Mouse (Mus musculus) heart, adult 2 months (tissue): ENCODE data around the gene S100a13. TPM values are rescaled to one million over a fixed set of nuclear protein-coding genes. Genes with fewer than 3 reads are reported as not detected.

Source experiments
- DNase-seq, 2 experiments: peaks; one replicate each; pipeline ENCODE4 v3.0.0; 2021
- H3K27ac ChIP-seq: fragments of 200-600 bp; 2 replicates; pipeline ENCODE4 v1.8.1; 2022
- H3K27me3 ChIP-seq: fragments of 200-500 bp; 2 replicates; pipeline ENCODE4 v1.6.1; 2012; ENCODE audit warnings: mild to moderate bottlenecking, low read length, inconsistent platforms, mixed read lengths; ENCODE audit not compliant: control insufficient read depth, insufficient read depth
- H3K36me3 ChIP-seq: fragments of 200-500 bp; 2 replicates; pipeline ENCODE4 v1.6.1; 2012; ENCODE audit warnings: low read length, inconsistent platforms; ENCODE audit not compliant: control insufficient read depth, insufficient read depth
- H3K4me1 ChIP-seq: fragments of 200-500 bp; 2 replicates; pipeline ENCODE4 v1.6.1; 2011; ENCODE audit warnings: low read length; ENCODE audit not compliant: control insufficient read depth, insufficient read depth
- H3K4me3 ChIP-seq: fragments of 200-600 bp; 2 replicates; pipeline ENCODE4 v1.8.1; 2022
- H3K79me2 ChIP-seq: fragments of 200-500 bp; replicated peaks from 2 replicates; pipeline ENCODE4 v1.6.1; 2012; ENCODE audit warnings: mild to moderate bottlenecking, inconsistent platforms, low read length, moderate library complexity, mixed read lengths; ENCODE audit not compliant: control insufficient read depth, insufficient read depth
- H3K9ac ChIP-seq: fragments of 200-500 bp; 2 replicates; pipeline ENCODE4 v1.6.1; 2012; ENCODE audit warnings: low read depth, mild to moderate bottlenecking, control low read depth, inconsistent platforms, low read length, mixed read lengths
- CTCF ChIP-seq: fragments of 200-600 bp; IDR thresholded peaks from 2 replicates; pipeline ENCODE4 v1.8.1; 2022; ENCODE audit warnings: antibody characterized with exemption, mild to moderate bottlenecking, moderate library complexity
- EP300 ChIP-seq: fragments of 200-500 bp; IDR thresholded peaks from 2 replicates; pipeline ENCODE4 v1.6.1; 2011; ENCODE audit warnings: low read depth, low read length, control low read depth; ENCODE audit not compliant: insufficient read depth
- POLR2A ChIP-seq: fragments of 200-500 bp; IDR thresholded peaks from 2 replicates; pipeline ENCODE4 v1.6.1; 2011; ENCODE audit warnings: mild to moderate bottlenecking, low read depth, low read length, control low read depth; ENCODE audit not compliant: insufficient read depth
- WGBS: fragments of 180-500 bp; shearing (Covaris S2); methylation state at CpG from one replicate; pipeline ENCODE4 v1.1.7; 2018; 5-methylcytosine and 5-hydroxymethylcytosine counted together
- intact Hi-C: fragments of 180-260 bp; cut with DNase I; formaldehyde crosslinking; loops from one replicate; pipeline ENCODE4 v1.15.1; 2025
- polyA plus RNA-seq: library from polyadenylated mRNA; depleted of rRNA; stranded (reverse); fragments of >200 nt; gene quantifications from 2 replicates; pipeline ENCODE4 v1.2.3, GENCODE M21; 2012; rRNA removed
- total RNA-seq, 2 experiments: library from RNA; stranded (reverse); gene quantifications; 2 replicates each; pipeline ENCODE4 v1.2.3; 2021

The S100a13 gene
- total and polyA plus RNA-seq, 3 experiments, result 28.3 to 56.7 (median 29.6) TPM

DNA sequence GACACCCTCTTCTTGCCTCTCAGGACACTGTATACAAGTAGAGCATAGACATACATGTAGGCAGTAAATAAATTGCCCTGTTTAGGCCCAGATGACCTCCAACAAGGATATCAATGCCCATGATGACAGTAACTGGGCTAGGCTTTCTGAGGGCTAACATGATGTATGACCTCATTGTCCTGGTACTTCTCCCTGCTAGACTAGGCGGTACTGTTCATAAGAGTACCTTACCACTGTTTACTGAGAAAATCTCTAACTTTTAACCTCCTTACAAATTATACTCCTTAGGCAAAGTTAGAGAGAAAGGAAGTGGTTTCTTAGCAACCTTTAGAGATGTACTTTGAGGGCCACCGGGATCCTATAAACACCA, 36.2 kb downstream of the S100a13 start:
- no peak overlapping the region for H3K4me3 ChIP-seq
- no peaks in the 10 kb centered on the region for H3K79me2 ChIP-seq
- no peak overlapping the region for H3K27ac ChIP-seq
- DNase-seq, result no peak
- no peaks in the 10 kb centered on the region for H3K27me3 ChIP-seq
- no peak for TF ChIP-seq EP300
- TF ChIP-seq CTCF, result no peak
- TF ChIP-seq POLR2A, result no peak
- intact Hi-C loops, result no loop called here
- no peaks in the 10 kb centered on the region for H3K36me3 ChIP-seq
- H3K4me1 ChIP-seq, result peaks cover 1% of the 10 kb centered on the region; the same call in 1 of the 2 replicates
- 79% methylated on average over 2 of the region's 2 CpGs for WGBS
- H3K9ac ChIP-seq, result no peak overlapping the region

DNA sequence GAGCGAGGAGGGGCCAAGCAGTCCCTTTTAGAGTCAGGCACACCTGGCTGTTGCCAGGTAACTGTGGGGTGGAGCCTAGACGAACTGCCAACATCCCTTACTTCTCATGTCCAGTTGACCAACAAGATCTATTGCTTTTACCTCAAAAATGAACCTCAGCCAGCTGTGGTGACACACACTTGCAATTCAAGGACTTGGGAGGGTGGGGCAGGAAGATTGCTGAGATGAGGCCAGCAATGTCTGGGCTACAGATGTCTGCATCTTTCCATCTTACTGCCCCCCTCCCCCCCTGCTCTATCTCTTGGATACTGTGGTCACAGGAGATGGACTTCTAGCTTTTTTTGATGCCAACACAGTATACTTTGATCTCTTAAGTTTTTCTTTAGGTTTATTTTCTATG, 38.0 kb downstream of the S100a13 start:
- Histone ChIP-seq H3K9ac (no peak overlapping the region), H3K79me2 (no peaks in the 10 kb centered on the region), H3K4me1 (peaks cover 1% of the 10 kb centered on the region), H3K4me3 (no peak overlapping the region), H3K27ac (no peak overlapping the region), H3K36me3 (no peaks in the 10 kb centered on the region), H3K27me3 (no peaks in the 10 kb centered on the region)
- DNase-seq, result no peak
- TF ChIP-seq CTCF, result no peak
- TF ChIP-seq EP300, result no peak
- no peak for TF ChIP-seq POLR2A
- intact Hi-C loops, result no loop called here
- 75% methylated on average over 2 of the region's 2 CpGs for WGBS

DNA sequence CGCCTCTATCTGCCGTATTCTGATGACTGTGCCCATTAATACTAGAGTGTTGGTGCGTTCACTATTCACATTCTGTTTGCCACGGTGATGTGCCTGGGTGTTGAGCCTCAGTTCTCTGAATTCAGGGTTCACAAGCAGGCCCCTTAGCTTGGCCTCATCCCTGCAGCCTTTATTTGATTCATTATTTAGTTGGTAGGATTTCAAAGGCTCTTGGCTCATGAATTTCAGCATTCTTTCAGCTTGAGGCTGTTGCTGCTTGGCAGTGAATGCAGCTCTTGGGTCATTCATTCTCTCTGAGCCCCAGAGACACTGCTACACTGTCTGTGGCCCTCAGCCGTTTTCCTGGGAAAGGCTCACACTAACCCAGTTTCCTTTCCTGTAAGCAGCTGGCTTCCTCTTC, 41.7 kb downstream of the S100a13 start:
- no peak overlapping the region for H3K27ac ChIP-seq
- H3K27me3 ChIP-seq, result no peaks in the 10 kb centered on the region
- H3K79me2 ChIP-seq, result no peaks in the 10 kb centered on the region
- DNase-seq, result peak in 1 of 2 experiments; percentile 33
- intact Hi-C loops, result no loop called here
- H3K9ac ChIP-seq, result no peak overlapping the region
- no peaks in the 10 kb centered on the region; the same call in 1 of the 2 replicates for H3K4me1 ChIP-seq
- WGBS, result 62% methylated on average over 5 of the region's 5 CpGs
- no peaks in the 10 kb centered on the region for H3K36me3 ChIP-seq
- no peak overlapping the region for H3K4me3 ChIP-seq
- TF ChIP-seq CTCF (no peak), EP300 (no peak), POLR2A (no peak)

DNA sequence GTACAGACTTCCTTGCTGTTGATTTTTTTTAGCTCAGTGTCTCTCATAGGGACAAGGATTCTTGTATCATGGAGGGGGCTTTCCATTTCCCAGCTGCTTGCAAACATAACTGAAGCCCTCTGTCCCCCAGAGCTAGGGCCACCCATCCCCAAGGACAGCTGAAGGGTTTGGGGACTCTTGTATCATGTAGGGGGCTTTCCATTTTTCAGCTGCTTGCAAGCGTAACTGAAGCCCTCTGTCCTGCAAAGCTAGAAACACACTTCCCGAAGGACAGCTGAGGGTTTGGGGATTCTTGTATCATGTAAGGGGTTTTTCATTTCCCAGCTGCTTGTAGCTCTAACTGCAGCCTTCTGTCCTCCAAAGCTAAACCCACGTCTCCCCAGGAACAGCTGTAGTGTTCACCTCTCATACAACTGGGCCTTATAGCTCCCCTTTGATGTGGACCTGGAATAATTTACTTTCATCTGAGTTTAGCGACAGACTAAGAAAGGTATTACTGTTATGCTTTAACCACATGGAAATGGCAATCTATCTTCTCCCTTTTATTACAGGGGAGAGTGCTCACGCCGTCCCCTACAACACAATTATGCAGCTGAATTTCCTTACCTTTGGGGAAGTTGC, 45.9 kb downstream of the S100a13 start, which contains the start of gene S100a3:
S100a3 (plus strand) TSS at position 571 of the 621 bp plus-strand sequence.
- intact Hi-C loops, result no loop called here

More for the DNA sequence above, 45.9 kb downstream of the S100a13 start, which contains the start of gene S100a3:
- no peak within 1 kb of the TSS for H3K4me3 ChIP-seq
- WGBS, result 83% methylated on average over 6 of the region's 6 CpGs
- no peaks in the 10 kb centered on the region; the same call in 1 of the 2 replicates for H3K4me1 ChIP-seq
- DNase-seq, result no peak
- no peaks in the 10 kb centered on the region for H3K27me3 ChIP-seq
- TF ChIP-seq CTCF (no peak), EP300 (no peak), POLR2A (no peak)
- H3K9ac ChIP-seq, result no peak within 1 kb of the TSS
- no peaks in the 10 kb centered on the region for H3K36me3 ChIP-seq
- no peak within 1 kb of the TSS for H3K27ac ChIP-seq
- H3K79me2 ChIP-seq, result no peaks in the 10 kb centered on the region

Other genes with a start within 250 kb of the S100a13 start
- gene Dennd4b, start 249.2 kb upstream of the S100a13 start, total RNA-seq, result 10 to 100 TPM; 35.7 to 36.5 TPM
- gene Dennd4b, start 249.2 kb upstream of the S100a13 start, polyA plus RNA-seq, result 45.6 and 45.9 TPM in 2 replicates
- gene Gatad2b, start 221.3 kb upstream of the S100a13 start, total RNA-seq, result 10 to 100 TPM; 40.0 to 45.3 TPM
- gene Gatad2b, start 221.3 kb upstream of the S100a13 start, polyA plus RNA-seq, result 17.7 and 21.0 TPM in 2 replicates
- gene Slc27a3, start 124.5 kb upstream of the S100a13 start, total RNA-seq, result 1 to 10 TPM in 1 of 2 experiments, under 1 TPM in 1; 0.76 to 1.1 TPM
- gene Slc27a3, start 124.5 kb upstream of the S100a13 start, polyA plus RNA-seq, result 2.2 and 3.7 TPM in 2 replicates
- gene Ints3, start 80.8 kb upstream of the S100a13 start, total RNA-seq, result 10 to 100 TPM; 22.9 to 26.3 TPM
- 15.2 and 21.8 TPM in 2 replicates for gene Ints3, start 80.8 kb upstream of the S100a13 start, polyA plus RNA-seq
- 10 to 100 TPM; 16.1 to 16.3 TPM for gene Npr1, start 48.6 kb upstream of the S100a13 start, total RNA-seq
- gene Npr1, start 48.6 kb upstream of the S100a13 start, polyA plus RNA-seq, result 35.0 and 47.5 TPM in 2 replicates
- gene Ilf2, start 38.3 kb upstream of the S100a13 start, total RNA-seq, result 10 to 100 TPM; 30.6 to 32.2 TPM
- gene Ilf2, start 38.3 kb upstream of the S100a13 start, polyA plus RNA-seq, result 13.9 and 24.9 TPM in 2 replicates
- gene Snapin, start 23.4 kb upstream of the S100a13 start, total RNA-seq, result 10 to 100 TPM; 60.0 to 71.3 TPM
- gene Snapin, start 23.4 kb upstream of the S100a13 start, polyA plus RNA-seq, result 50.7 and 89.1 TPM in 2 replicates
- 10 to 100 TPM; 90.0 to 93.0 TPM for gene Chtop, start 4.9 kb upstream of the S100a13 start, total RNA-seq
- 30.4 and 51.4 TPM in 2 replicates for gene Chtop, start 4.9 kb upstream of the S100a13 start, polyA plus RNA-seq
- gene S100a1, start within 50 bp of the S100a13 start, total RNA-seq, result 1,000 to 10,000 TPM in 1 of 2 experiments, 100 to 1,000 TPM in 1; 871 to 1,070 TPM
- gene S100a1, start within 50 bp of the S100a13 start, polyA plus RNA-seq, result 1,425 and 1,426 TPM in 2 replicates
- gene S100a14, start 12.4 kb downstream of the S100a13 start, total RNA-seq, result under 1 TPM; 0.23 to 0.50 TPM
- 0.57 TPM in 1 of 2 replicates, not detected in the other for gene S100a14, start 12.4 kb downstream of the S100a13 start, polyA plus RNA-seq
- gene S100a16, start 22.8 kb downstream of the S100a13 start, total RNA-seq, result 10 to 100 TPM; 65.5 to 69.6 TPM
- 75.2 and 98.3 TPM in 2 replicates for gene S100a16, start 22.8 kb downstream of the S100a13 start, polyA plus RNA-seq
- not detected for gene S100a3, start 46.1 kb downstream of the S100a13 start, total RNA-seq
- 0.32 and 0.37 TPM in 2 replicates for gene S100a3, start 46.1 kb downstream of the S100a13 start, polyA plus RNA-seq
- not detected for gene S100a2, start 75.8 kb downstream of the S100a13 start, total RNA-seq
- not detected in 2 replicates for gene S100a2, start 75.8 kb downstream of the S100a13 start, polyA plus RNA-seq
- gene Gm42674, start 87.5 kb downstream of the S100a13 start, total RNA-seq, result not detected
- gene Gm42674, start 87.5 kb downstream of the S100a13 start, polyA plus RNA-seq, result not detected in 2 replicates
- gene S100a4, start 89.3 kb downstream of the S100a13 start, total RNA-seq, result 10 to 100 TPM in 1 of 2 experiments, 1 to 10 TPM in 1; 9.9 to 11.4 TPM
- 20.4 and 26.3 TPM in 2 replicates for gene S100a4, start 89.3 kb downstream of the S100a13 start, polyA plus RNA-seq
- gene S100a5, start 94.1 kb downstream of the S100a13 start, total RNA-seq, result not detected
- not detected in 2 replicates for gene S100a5, start 94.1 kb downstream of the S100a13 start, polyA plus RNA-seq
- 10 to 100 TPM; 65.8 to 79.9 TPM for gene S100a6, start 98.4 kb downstream of the S100a13 start, total RNA-seq
- 141 and 158 TPM in 2 replicates for gene S100a6, start 98.4 kb downstream of the S100a13 start, polyA plus RNA-seq
- under 1 TPM; 0.18 to 0.57 TPM for gene S100a7a, start 139.6 kb downstream of the S100a13 start, total RNA-seq
- gene S100a7a, start 139.6 kb downstream of the S100a13 start, polyA plus RNA-seq, result 0.29 and 1.0 TPM in 2 replicates
- 1 to 10 TPM in 1 of 2 experiments, not detected in 1; 7.7 TPM for gene S100a8, start 154.5 kb downstream of the S100a13 start, total RNA-seq
- 4.6 and 6.6 TPM in 2 replicates for gene S100a8, start 154.5 kb downstream of the S100a13 start, polyA plus RNA-seq
- 1 to 10 TPM; 1.5 to 9.2 TPM for gene S100a9, start 181.3 kb downstream of the S100a13 start, total RNA-seq
- 6.2 and 7.0 TPM in 2 replicates for gene S100a9, start 181.3 kb downstream of the S100a13 start, polyA plus RNA-seq
- gene Pglyrp4, start 212.5 kb downstream of the S100a13 start, total RNA-seq, result not detected
- gene Pglyrp4, start 212.5 kb downstream of the S100a13 start, polyA plus RNA-seq, result not detected in 2 replicates